ENCODE assay signal across 14 mouse cellular contexts in genomic region chr14:61252596-61253388, GRCm38 (mm10). TPM values are rescaled to one million over a fixed set of nuclear protein-coding genes. Genes with fewer than 3 reads are reported as not detected.
"Had no signal": no experiment of that assay in that cellular context is flagged by ENCODE, and none has a peak within 500 bp of the region (broad histone marks: within the 10 kb centered on the region; RNA-seq: fewer than 3 reads in every experiment).

No protein-coding gene starts in this region.

- ATAC-seq: liver, embryonic 12.5 days; midbrain, embryonic 13.5 days had no signal

- H3K9me3 ChIP-seq: limb, embryonic 15.5 days; lung, embryonic 15.5 days had no signal

- H3K27me3 ChIP-seq: limb, embryonic 15.5 days; liver, embryonic 12.5 days; lung, embryonic 15.5 days; midbrain, embryonic 13.5 days; neural tube, embryonic 15.5 days had no signal

- DNase-seq: kidney, postnatal 10 days; right cerebral cortex, adult 18-20 months; right cerebral cortex, postnatal 25 days; thymus, postnatal 4 days had no signal

- H3K4me2 ChIP-seq: limb, embryonic 15.5 days; liver, embryonic 12.5 days; lung, embryonic 15.5 days; midbrain, embryonic 13.5 days; neural tube, embryonic 15.5 days had no signal

- H3K27ac ChIP-seq: left cerebral cortex, adult 2 months; limb, embryonic 15.5 days; liver, embryonic 12.5 days; lung, embryonic 15.5 days; midbrain, embryonic 13.5 days; neural tube, embryonic 15.5 days; stomach, postnatal 0 days had no signal

- H3K36me3 ChIP-seq: limb, embryonic 15.5 days; liver, embryonic 12.5 days; lung, embryonic 15.5 days; midbrain, embryonic 13.5 days; neural tube, embryonic 15.5 days had no signal

- H3K4me1 ChIP-seq: limb, embryonic 15.5 days; liver, embryonic 12.5 days; lung, embryonic 15.5 days; midbrain, embryonic 13.5 days; neural tube, embryonic 15.5 days had no signal

- H3K9ac ChIP-seq: limb, embryonic 15.5 days; liver, embryonic 12.5 days; lung, embryonic 15.5 days; midbrain, embryonic 13.5 days; neural tube, embryonic 15.5 days had no signal

- H3K4me3 ChIP-seq: left cerebral cortex, adult 2 months; limb, embryonic 15.5 days; liver, embryonic 12.5 days; lung, embryonic 15.5 days; midbrain, embryonic 13.5 days; myocyte; neural tube, embryonic 15.5 days had no signal

RNA-seq across cellular contexts. Expression of gene Sgcg, which starts 5.5 kb away (rescaled TPM):
- total RNA-seq: left cerebral cortex, postnatal 25 days; megakaryocyte-erythroid progenitor cell, adult 5-6 weeks had no signal
- polyA plus RNA-seq: midbrain, embryonic 13.5 days had no signal

RNA-seq across cellular contexts. Expression of gene Arl11, which starts 56.8 kb away (rescaled TPM):
- polyA plus RNA-seq: myocyte had no signal
